Comparison of ENCODE assay signal across 18 mouse cellular contexts in the genomic region with DNA sequence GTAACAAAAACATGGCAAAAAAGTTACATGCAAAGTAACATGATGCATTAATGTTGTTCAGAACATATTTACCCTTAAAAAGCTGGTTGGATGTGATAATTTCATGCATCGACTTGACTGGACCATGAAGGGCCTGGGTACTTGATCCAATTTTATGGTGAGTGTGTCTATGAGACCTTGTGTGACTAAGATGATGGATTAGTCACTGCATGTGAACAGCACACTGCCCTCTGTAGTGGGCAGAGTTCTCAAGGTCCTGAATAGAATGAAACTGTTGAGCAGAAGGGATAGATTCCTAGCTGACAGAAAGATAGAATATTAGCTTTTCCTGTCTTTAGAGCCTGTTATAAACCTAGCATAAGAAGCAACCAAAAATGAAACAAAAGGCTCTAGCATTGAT.
"Had no signal": no experiment of that assay in that cellular context is flagged by ENCODE, and none has a peak within 500 bp of the region (broad histone marks: within the 10 kb centered on the region; RNA-seq: fewer than 3 reads in every experiment).

No protein-coding gene starts in this region.

- DNase-seq: lung, embryonic 14.5 days; lung, postnatal 10 days; lung, postnatal 4 days; midbrain, embryonic 14.5 days; retina, postnatal 1 day; right cerebral cortex, adult 18-20 months; right cerebral cortex, postnatal 25 days; right cerebral cortex, postnatal 4 days; spleen, adult 18-20 months; thymus, adult 18-20 months; thymus, postnatal 14 days; thymus, postnatal 36 days had no signal

- H3K36me3 ChIP-seq: midbrain, embryonic 10.5 days; midbrain, embryonic 12.5 days; neural tube, embryonic 13.5 days; neural tube, embryonic 15.5 days had no signal

- H3K27me3 ChIP-seq: midbrain, embryonic 12.5 days; neural tube, embryonic 13.5 days; neural tube, embryonic 15.5 days had no signal

- H3K4me3 ChIP-seq: midbrain, embryonic 10.5 days; midbrain, embryonic 12.5 days; myocyte; neural tube, embryonic 13.5 days; neural tube, embryonic 15.5 days had no signal

- ATAC-seq: midbrain, embryonic 16.5 days had no signal
